Mouse (Mus musculus) C2C12 (cell line): ENCODE results near the gene Tor3a. TPM values are rescaled to one million over a fixed set of nuclear protein-coding genes. Genes with fewer than 3 reads are reported as not detected.

ENCODE experiments used
- H3K27me3 ChIP-seq: one replicate; pipeline ENCODE4 v1.6.1; 2011; ENCODE audit not compliant: control insufficient read depth, insufficient read depth, insufficient read length
- H3K36me3 ChIP-seq: one replicate; pipeline ENCODE4 v1.6.1; 2011; ENCODE audit not compliant: control insufficient read depth, insufficient read depth
- H3K4me3 ChIP-seq: one replicate; pipeline ENCODE4 v1.5.1; 2011; ENCODE audit warnings: mild to moderate bottlenecking, control low read depth; ENCODE audit not compliant: poor library complexity, insufficient read depth, severe bottlenecking
- H3K79me2 ChIP-seq: one replicate; pipeline ENCODE4 v1.6.1; 2011; ENCODE audit not compliant: control insufficient read depth, insufficient read depth
- H3K79me3 ChIP-seq: one replicate; pipeline ENCODE4 v1.6.1; 2011; ENCODE audit warnings: low read depth, control low read depth
- H3ac ChIP-seq: one replicate; pipeline ENCODE3; 2011; ENCODE audit warnings: low read depth; ENCODE audit not compliant: control insufficient read depth, insufficient read length
- CEBPB ChIP-seq: IDR thresholded peaks from one replicate; pipeline ENCODE4 v1.6.1; 2011; ENCODE audit warnings: low read depth, mild to moderate bottlenecking, control low read depth, moderate library complexity
- CTCF ChIP-seq: IDR thresholded peaks from one replicate; pipeline ENCODE4 v1.5.1; 2011; ENCODE audit not compliant: control insufficient read depth, insufficient read depth, insufficient read length
- FOSL1 ChIP-seq: IDR thresholded peaks from one replicate; pipeline ENCODE4 v1.8.0; 2011; ENCODE audit warnings: mild to moderate bottlenecking, low read length; ENCODE audit not compliant: poor library complexity, insufficient read depth, severe bottlenecking
- MAX ChIP-seq: IDR thresholded peaks from one replicate; pipeline ENCODE4 v1.6.1; 2011; ENCODE audit warnings: mild to moderate bottlenecking, control low read depth
- MYOD1 ChIP-seq: IDR thresholded peaks from one replicate; pipeline ENCODE4 v1.6.1; 2011; ENCODE audit warnings: low read depth; ENCODE audit not compliant: control insufficient read depth, insufficient read length
- MYOG ChIP-seq: IDR thresholded peaks from one replicate; pipeline ENCODE4 v1.6.1; 2011; ENCODE audit not compliant: control insufficient read depth, insufficient read length; ENCODE audit errors: extremely low read depth
- USF1 ChIP-seq: IDR thresholded peaks from one replicate; pipeline ENCODE4 v1.6.1; 2011; ENCODE audit warnings: low read depth, mild to moderate bottlenecking, control low read depth, moderate library complexity
- polyA plus RNA-seq: library from polyadenylated mRNA; unstranded; fragments of >200 nt; fragmentation: generic; extraction: Trizol; gene quantifications from one replicate; pipeline ENCODE4 v1.2.1, GENCODE M21; 2012; ENCODE audit warnings: missing spikeins

Gene Tor3a
- polyA plus RNA-seq, 1 experiment, result 10.6 TPM

DNA sequence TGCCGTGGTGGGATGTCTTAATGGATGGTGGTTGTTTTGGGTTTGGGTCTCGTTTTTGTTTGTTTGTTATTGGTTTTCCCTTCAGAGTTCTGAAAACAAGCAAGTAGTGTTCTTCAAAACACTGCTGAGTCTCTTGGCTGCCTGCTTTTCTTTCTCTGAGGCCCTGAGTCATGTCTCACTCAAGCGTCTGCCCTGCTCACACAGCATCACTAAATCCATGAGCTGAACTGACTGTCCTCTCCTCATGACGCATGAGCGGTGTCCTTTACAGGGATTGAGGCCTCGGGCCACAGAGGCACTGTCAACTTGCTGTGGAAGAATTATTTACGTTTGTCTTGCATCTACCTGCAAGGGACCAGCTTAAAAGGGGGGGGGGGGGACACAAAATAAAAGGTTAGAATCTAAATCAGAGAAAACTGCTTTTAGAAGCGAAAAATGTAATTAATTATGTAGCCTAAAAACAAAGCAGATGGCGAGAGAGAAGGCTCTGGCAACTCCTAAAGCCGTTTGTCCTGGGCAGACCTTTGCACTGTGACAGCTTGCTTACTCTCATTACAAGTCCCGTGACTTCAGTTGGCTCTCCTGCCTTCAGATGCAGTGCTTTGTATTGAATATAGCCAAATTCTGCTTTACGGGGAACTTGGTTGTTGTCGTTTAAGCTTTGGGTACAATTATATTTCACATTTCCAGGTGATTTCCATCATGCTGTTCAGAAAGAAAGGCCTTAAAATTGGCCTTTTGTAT, 29.2 kb downstream of the Tor3a start:
- peaks cover 25% of the 10 kb centered on the region for H3K79me2 ChIP-seq
- no peak overlapping the region for H3K4me3 ChIP-seq
- H3K27me3 ChIP-seq, result no peaks in the 10 kb centered on the region
- TF ChIP-seq USF1 (no peak), FOSL1 (no peak), CEBPB (no peak), MYOD1 (no peak), MAX (no peak), MYOG (no peak), CTCF (no peak)
- peaks cover 64% of the 10 kb centered on the region for H3K36me3 ChIP-seq
- H3K79me3 ChIP-seq, result peaks cover 3% of the 10 kb centered on the region
- no peak overlapping the region for H3ac ChIP-seq

DNA sequence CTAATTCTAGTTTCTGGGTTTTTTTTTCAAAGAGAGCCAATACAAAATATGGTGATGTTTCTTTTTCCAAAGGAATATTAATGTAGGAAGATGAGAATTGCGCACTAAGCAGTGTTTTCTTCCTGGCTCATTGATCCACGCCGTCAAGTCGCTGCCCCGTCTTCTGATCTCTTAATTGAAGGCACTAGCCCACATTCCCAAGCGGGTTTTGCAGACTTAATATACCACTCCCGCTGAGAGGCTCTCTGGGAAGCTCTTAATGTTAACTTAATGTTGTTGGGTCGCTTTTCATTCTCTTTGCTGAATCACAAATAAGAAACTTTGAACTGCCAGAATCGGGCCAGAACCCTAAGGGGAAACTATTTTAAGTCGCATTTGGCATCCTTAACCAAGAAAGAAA, 30.1 kb downstream of the Tor3a start:
- H3K79me2 ChIP-seq, result peaks cover 25% of the 10 kb centered on the region
- H3K4me3 ChIP-seq, result no peak overlapping the region
- no peaks in the 10 kb centered on the region for H3K27me3 ChIP-seq
- no peak overlapping the region for H3ac ChIP-seq
- peaks cover 3% of the 10 kb centered on the region for H3K79me3 ChIP-seq
- no peak for TF ChIP-seq MAX
- no peak for TF ChIP-seq MYOG
- TF ChIP-seq CEBPB, result no peak
- TF ChIP-seq CTCF, result no peak
- peaks cover 68% of the 10 kb centered on the region for H3K36me3 ChIP-seq

DNA sequence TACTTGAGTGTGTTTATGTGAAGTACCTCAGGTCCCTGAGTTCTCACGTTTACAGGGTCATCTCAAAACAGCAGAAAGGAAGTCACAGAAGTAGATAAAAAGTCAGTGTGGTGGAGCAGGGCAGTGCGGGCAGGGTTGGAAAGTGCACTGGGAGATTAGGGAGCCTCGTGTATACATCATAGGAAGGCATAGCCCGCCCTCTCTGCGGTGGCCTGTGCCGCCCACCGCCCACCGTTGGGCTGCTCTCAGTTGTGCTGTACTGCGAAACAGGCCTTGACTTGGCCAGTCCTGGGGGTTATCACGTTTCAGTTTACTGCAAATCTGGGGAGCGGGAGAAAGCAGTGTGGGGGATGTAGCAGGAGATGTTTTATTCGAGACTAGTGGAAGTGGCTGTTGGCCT, 31.3 kb downstream of the Tor3a start:
- Histone ChIP-seq H3K4me3 (no peak overlapping the region), H3K27me3 (no peaks in the 10 kb centered on the region), H3K36me3 (peaks cover 70% of the 10 kb centered on the region), H3K79me2 (peaks cover 25% of the 10 kb centered on the region), H3ac (no peak overlapping the region), H3K79me3 (peaks cover 3% of the 10 kb centered on the region)
- TF ChIP-seq CTCF (no peak), CEBPB (no peak), USF1 (no peak), MYOD1 (no peak), MAX (no peak), MYOG (no peak), FOSL1 (no peak)

DNA sequence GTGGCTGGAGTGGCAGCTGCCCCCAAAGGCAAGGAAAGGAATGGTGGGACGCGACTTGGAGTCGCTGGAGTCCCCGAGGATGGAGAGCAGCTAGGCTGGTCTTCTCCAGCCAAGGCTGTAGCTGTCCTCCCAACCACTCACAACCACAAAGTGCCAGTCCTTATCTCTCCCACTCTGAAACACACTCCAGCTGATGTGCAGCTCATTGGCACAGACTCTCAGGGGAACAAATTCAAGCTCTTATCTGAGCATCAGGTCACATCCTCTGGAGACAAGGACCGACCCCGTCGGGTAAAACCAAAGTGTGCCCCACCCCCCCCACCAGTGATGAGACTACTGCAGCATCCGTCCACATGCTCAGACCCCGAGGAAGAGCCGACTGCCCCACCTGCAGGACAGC, 32.3 kb downstream of the Tor3a start:
- H3ac ChIP-seq, result no peak overlapping the region
- TF ChIP-seq MYOG (no peak), MYOD1 (no peak), MAX (no peak), FOSL1 (no peak), CTCF (no peak), CEBPB (no peak), USF1 (no peak)
- peaks cover 74% of the 10 kb centered on the region for H3K36me3 ChIP-seq
- H3K4me3 ChIP-seq, result no peak overlapping the region
- H3K79me2 ChIP-seq, result peaks cover 25% of the 10 kb centered on the region
- no peaks in the 10 kb centered on the region for H3K27me3 ChIP-seq
- H3K79me3 ChIP-seq, result peaks cover 3% of the 10 kb centered on the region

DNA sequence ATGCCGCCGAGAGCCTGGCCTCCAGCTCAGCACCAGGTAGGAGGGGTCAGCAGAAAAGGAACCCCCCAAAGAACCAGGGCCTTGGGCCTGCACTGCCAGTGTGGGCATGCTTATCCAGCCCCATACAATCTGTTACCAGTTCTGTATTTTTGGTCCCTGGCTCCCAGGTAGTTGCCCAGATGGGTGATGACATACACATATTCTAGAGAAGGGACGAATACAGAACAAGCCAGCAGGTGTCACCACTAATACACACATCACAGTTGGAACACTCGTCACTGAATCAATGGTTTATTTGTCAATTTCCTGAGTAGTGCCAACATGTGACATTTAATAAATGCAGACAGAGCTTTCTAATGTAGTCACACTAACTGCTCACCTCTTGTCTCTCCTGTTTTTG, 33.6 kb downstream of the Tor3a start:
- Histone ChIP-seq H3K4me3 (no peak overlapping the region), H3K79me3 (peaks cover 3% of the 10 kb centered on the region), H3K36me3 (peaks cover 83% of the 10 kb centered on the region), H3K79me2 (peaks cover 19% of the 10 kb centered on the region), H3K27me3 (no peaks in the 10 kb centered on the region), H3ac (no peak overlapping the region)
- TF ChIP-seq CTCF, result no peak
- TF ChIP-seq MAX, result no peak
- TF ChIP-seq USF1, result no peak
- no peak for TF ChIP-seq MYOD1
- TF ChIP-seq MYOG, result no peak
- no peak for TF ChIP-seq FOSL1
- TF ChIP-seq CEBPB, result no peak

DNA sequence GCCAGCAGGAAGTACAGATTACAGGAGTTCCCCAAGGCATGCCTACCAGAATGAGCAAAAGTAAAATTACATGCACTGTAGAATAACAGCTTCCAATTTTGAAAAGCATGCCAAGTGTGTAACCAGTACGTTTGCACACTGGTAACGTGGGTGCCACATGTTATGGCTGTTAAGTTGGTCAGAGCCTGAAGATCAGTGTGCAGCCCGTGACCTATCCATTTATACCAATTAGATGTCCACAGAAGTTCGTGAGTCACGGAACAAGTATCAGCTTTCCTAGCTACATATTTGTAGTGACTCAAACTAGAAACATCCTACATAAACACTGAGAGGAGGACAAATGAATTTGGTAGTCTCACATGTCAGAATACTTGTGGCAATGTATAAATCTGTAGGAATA, 34.7 kb downstream of the Tor3a start:
- Histone ChIP-seq H3K36me3 (peaks cover 84% of the 10 kb centered on the region), H3K79me2 (peaks cover 19% of the 10 kb centered on the region)

More for the DNA sequence above, 34.7 kb downstream of the Tor3a start:
- Histone ChIP-seq H3K4me3 (no peak overlapping the region), H3K27me3 (no peaks in the 10 kb centered on the region), H3ac (no peak overlapping the region), H3K79me3 (peaks cover 3% of the 10 kb centered on the region)
- TF ChIP-seq CEBPB, result no peak
- no peak for TF ChIP-seq CTCF
- TF ChIP-seq FOSL1, result peak; percentile 23
- no peak for TF ChIP-seq MYOD1
- peak; percentile 55 for TF ChIP-seq USF1
- no peak for TF ChIP-seq MYOG
- TF ChIP-seq MAX, result peak; percentile 79
